Mouse (Mus musculus) intestine, postnatal 0 days (tissue): ENCODE data around the gene Itga2b. TPM values are rescaled to one million over a fixed set of nuclear protein-coding genes. Genes with fewer than 3 reads are reported as not detected.

ENCODE experiments used
- ATAC-seq: fragments of 200-750 bp; cut with Nextera tagmentation; 2 replicates; pipeline ENCODE4 v1.8.0; 2017; ENCODE audit warnings: mild to moderate bottlenecking, moderate TSS enrichment, moderate library complexity
- H3K27ac ChIP-seq: fragments of 300-500 bp; sonication (generic); 2 replicates; pipeline ENCODE4 v1.5.1; 2014; ENCODE audit warnings: mild to moderate bottlenecking, low read depth, low read length, moderate library complexity
- H3K27me3 ChIP-seq: fragments of 300-500 bp; sonication (generic); replicated peaks from 2 replicates; pipeline ENCODE4 v1.6.1; 2014; ENCODE audit warnings: low read length, mixed read lengths; ENCODE audit not compliant: control insufficient read depth, insufficient read depth
- H3K36me3 ChIP-seq: fragments of 300-500 bp; sonication (generic); 2 replicates; pipeline ENCODE4 v1.6.1; 2014; ENCODE audit warnings: mild to moderate bottlenecking, moderate library complexity; ENCODE audit not compliant: control insufficient read depth, insufficient read depth
- H3K4me1 ChIP-seq: fragments of 300-500 bp; sonication (generic); replicated peaks from 2 replicates; pipeline ENCODE4 v1.6.1; 2014; ENCODE audit warnings: antibody characterized with exemption, low read length, mixed read lengths; ENCODE audit not compliant: control insufficient read depth, insufficient read depth
- H3K4me2 ChIP-seq: fragments of 300-500 bp; sonication (generic); replicated peaks from 2 replicates; pipeline ENCODE4 v1.6.1; 2014; ENCODE audit warnings: low read depth, mild to moderate bottlenecking, moderate library complexity
- H3K4me3 ChIP-seq: fragments of 300-500 bp; sonication (generic); 2 replicates; pipeline ENCODE4 v1.5.1; 2014; ENCODE audit warnings: low read depth, low read length
- H3K9ac ChIP-seq: fragments of 300-500 bp; sonication (generic); 2 replicates; pipeline ENCODE4 v1.6.1; 2014; ENCODE audit warnings: mild to moderate bottlenecking, low read depth, low read length
- H3K9me3 ChIP-seq: fragments of 300-500 bp; sonication (generic); 2 replicates; pipeline ENCODE4 v1.6.1; 2016; ENCODE audit warnings: mixed run types; ENCODE audit not compliant: control insufficient read depth
- CTCF ChIP-seq: sonication (generic); IDR thresholded peaks from 2 replicates; pipeline ENCODE4 v1.5.1; 2016; ENCODE audit warnings: low read depth, mild to moderate bottlenecking, control low read depth, antibody characterized with exemption, moderate library complexity
- WGBS: fragments of 180-500 bp; shearing (Covaris S2); extraction: QIAGEN DNeasy Blood & Tissue Kit; methylation state at CpG from one replicate; pipeline ENCODE4 v1.1.7; 2014; 5-methylcytosine and 5-hydroxymethylcytosine counted together
- microRNA-seq: library from miRNA; unstranded; fragments of <30 nt; microRNA quantifications from one replicate; pipeline ENCODE4, GENCODE M21; 2016
- polyA plus RNA-seq: library from polyadenylated mRNA; unstranded; fragments of >200 nt; fragmentation: Nextera tagmentation; extraction: Ambion mirVana; gene quantifications from 2 replicates; pipeline ENCODE4 v1.2.1, GENCODE M21; 2015

Gene Itga2b
- polyA plus RNA-seq, 1 experiment from 2014 or later, result 2.5 TPM

GRCm38 (mm10) chr11:102405544-102406285, 64.2 kb downstream of the Itga2b start:
- Histone ChIP-seq H3K4me2 (peak overlapping the region; percentile 87), H3K36me3 (peaks cover 36% of the 10 kb centered on the region), H3K27ac (no peak overlapping the region), H3K9ac (no peak overlapping the region), H3K4me3 (0 out of 2 replicates have a peak overlapping the region, but pooled peaks have one; percentile 70), H3K27me3 (no peaks in the 10 kb centered on the region), H3K4me1 (peaks cover 2% of the 10 kb centered on the region; the same call in 1 of the 2 replicates), H3K9me3 (no peaks in the 10 kb centered on the region)
- no peak for ATAC-seq
- 78% methylated on average over 11 of the region's 11 CpGs for WGBS
- no peak for TF ChIP-seq CTCF

DNA sequence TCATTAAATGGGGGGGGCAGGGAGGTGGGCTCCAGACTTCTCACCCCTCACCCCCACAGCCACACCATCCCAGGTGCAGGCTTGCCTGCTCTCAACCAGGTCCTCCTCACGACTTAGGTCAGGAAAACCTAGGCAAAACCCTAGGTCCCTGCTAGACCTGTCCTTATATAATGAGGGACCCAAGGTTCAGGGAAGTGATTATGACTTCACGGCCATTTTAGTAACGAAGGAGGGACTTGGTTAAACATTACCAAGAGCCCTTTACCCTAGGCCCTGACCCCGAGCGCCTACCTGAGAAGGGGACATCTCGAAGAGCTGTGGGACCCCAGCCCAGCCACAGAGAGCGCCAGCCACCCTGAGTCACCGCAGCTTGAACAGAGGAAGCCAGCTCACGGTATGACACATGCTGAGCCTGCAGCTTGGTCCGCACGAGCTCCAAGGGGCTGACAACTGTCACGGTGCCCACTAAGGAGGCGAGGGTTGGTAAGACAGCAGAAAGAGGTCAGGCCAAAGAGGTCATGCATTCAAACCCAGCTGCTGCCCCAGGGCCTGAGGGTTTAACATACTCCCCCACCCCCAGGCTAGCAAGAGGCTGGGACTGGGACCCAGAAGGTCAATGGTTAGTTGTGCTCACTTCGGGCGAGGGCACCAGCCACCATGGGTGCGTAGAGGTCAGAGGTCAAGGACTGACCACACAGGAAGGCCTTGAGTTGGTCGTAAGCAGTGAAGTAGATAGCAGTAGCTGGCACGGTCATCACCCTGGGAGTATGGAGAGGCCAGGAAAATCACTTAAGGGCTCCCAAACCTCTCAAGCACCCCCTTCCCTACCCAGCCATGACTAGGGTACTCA, 65.5 kb downstream of the Itga2b start:
- Histone ChIP-seq H3K36me3 (peaks cover 36% of the 10 kb centered on the region), H3K27me3 (peaks cover 6% of the 10 kb centered on the region; the same call in 1 of the 2 replicates), H3K9ac (no peak overlapping the region), H3K4me3 (no peak overlapping the region), H3K4me1 (0 out of 2 replicates have a peak, but pooled peaks cover 2% of the 10 kb centered on the region), H3K27ac (no peak overlapping the region), H3K4me2 (no peak overlapping the region; the same call in 1 of the 2 replicates), H3K9me3 (no peaks in the 10 kb centered on the region)
- WGBS, result 61% methylated on average over 18 of the region's 18 CpGs
- ATAC-seq, result no peak
- TF ChIP-seq CTCF, result no peak

GRCm38 (mm10) chr11:102403657-102404056, 66.3 kb downstream of the Itga2b start:
- WGBS, result 92% methylated on average over 11 of the region's 11 CpGs
- H3K27ac ChIP-seq, result no peak overlapping the region
- H3K9ac ChIP-seq, result no peak overlapping the region
- no peak for TF ChIP-seq CTCF
- H3K4me2 ChIP-seq, result no peak overlapping the region
- no peak for ATAC-seq
- no peaks in the 10 kb centered on the region for H3K9me3 ChIP-seq
- peaks cover 36% of the 10 kb centered on the region for H3K36me3 ChIP-seq
- no peak overlapping the region for H3K4me3 ChIP-seq
- 0 out of 2 replicates have a peak, but pooled peaks cover 2% of the 10 kb centered on the region for H3K4me1 ChIP-seq
- H3K27me3 ChIP-seq, result peaks cover 12% of the 10 kb centered on the region

Small RNAs within 50 kb of the gene (microRNA-seq; reads per million reads assigned to microRNA genes)
- gene Mir6930, result not detected

Other genes with a start within 250 kb of the Itga2b start
- gene Hdac5, start 240.0 kb downstream of the Itga2b start, polyA plus RNA-seq, result 30.1 and 30.4 TPM in 2 replicates
- gene BC030867, start 221.2 kb downstream of the Itga2b start, polyA plus RNA-seq, result 2.7 and 3.4 TPM in 2 replicates
- 0.05 and 0.09 TPM in 2 replicates for gene Asb16, start 201.4 kb downstream of the Itga2b start, polyA plus RNA-seq
- 43.3 and 44.2 TPM in 2 replicates for gene Tmub2, start 185.2 kb downstream of the Itga2b start, polyA plus RNA-seq
- gene Atxn7l3, start 173.5 kb downstream of the Itga2b start, polyA plus RNA-seq, result 8.6 and 10.5 TPM in 2 replicates
- 39.6 and 41.9 TPM in 2 replicates for gene Ubtf, start 150.4 kb downstream of the Itga2b start, polyA plus RNA-seq
- gene Slc4a1, start 103.9 kb downstream of the Itga2b start, polyA plus RNA-seq, result 0.29 and 0.34 TPM in 2 replicates
- gene Rundc3a, start 76.7 kb downstream of the Itga2b start, polyA plus RNA-seq, result 5.2 and 5.3 TPM in 2 replicates
- gene Slc25a39, start 62.2 kb downstream of the Itga2b start, polyA plus RNA-seq, result 283 and 296 TPM in 2 replicates
- 339 and 382 TPM in 2 replicates for gene Grn, start 39.8 kb downstream of the Itga2b start, polyA plus RNA-seq
- gene Fam171a2, start 22.4 kb downstream of the Itga2b start, polyA plus RNA-seq, result 1.7 and 1.8 TPM in 2 replicates
- 18.9 and 22.3 TPM in 2 replicates for gene Gpatch8, start 86.3 kb upstream of the Itga2b start, polyA plus RNA-seq
- gene Gm11627, start 109.3 kb upstream of the Itga2b start, polyA plus RNA-seq, result 11.2 and 12.7 TPM in 2 replicates
- gene Fzd2, start 134.3 kb upstream of the Itga2b start, polyA plus RNA-seq, result 6.0 and 6.2 TPM in 2 replicates
- 0.09 and 0.14 TPM in 2 replicates for gene Meioc, start 193.6 kb upstream of the Itga2b start, polyA plus RNA-seq
- gene Ccdc43, start 227.7 kb upstream of the Itga2b start, polyA plus RNA-seq, result 16.2 and 17.1 TPM in 2 replicates